Mouse (Mus musculus) cerebellum, adult 18-20 months (tissue): ENCODE results near the gene Brd4.

Source experiments
- DNase-seq, 2 experiments: peaks; one replicate each; pipeline ENCODE4 v3.0.0; 2021

The Brd4 gene

GRCm38 (mm10) chr17:32284262-32285137, at the start of gene Brd4:
Gene Brd4, minus strand, starts transcription at chr17:32284722.
- peak; percentile 88 to 96 for DNase-seq

GRCm38 (mm10) chr17:32333675-32334303, 49.3 kb upstream of the Brd4 start:
- no peak for DNase-seq

- no peak for DNase-seq
Measured at GRCm38 (mm10) chr17:32327501-32327900, 43.0 kb upstream of the Brd4 start.

GRCm38 (mm10) chr17:32322809-32323208, 38.3 kb upstream of the Brd4 start:
- DNase-seq, result no peak

GRCm38 (mm10) chr17:32321836-32322235, 37.3 kb upstream of the Brd4 start:
- peak in 1 of 2 experiments; percentile 27 for DNase-seq

- no peak for DNase-seq
Measured at GRCm38 (mm10) chr17:32321390-32321734, 36.8 kb upstream of the Brd4 start.

- peak; percentile 97 to 99 for DNase-seq
Measured at GRCm38 (mm10) chr17:32320597-32321389, 36.3 kb upstream of the Brd4 start, which contains the start of gene Akap8. Gene Akap8, minus strand, starts transcription at chr17:32321238.

- peak in 1 of 2 experiments; percentile 16 for DNase-seq
Measured at GRCm38 (mm10) chr17:32319950-32320349, 35.4 kb upstream of the Brd4 start.

GRCm38 (mm10) chr17:32317708-32318107, 33.2 kb upstream of the Brd4 start:
- DNase-seq, result no peak

- no peak for DNase-seq
Measured at GRCm38 (mm10) chr17:32317032-32317431, 32.5 kb upstream of the Brd4 start.

GRCm38 (mm10) chr17:32315560-32315959, 31.0 kb upstream of the Brd4 start:
- no peak for DNase-seq

- DNase-seq, result no peak
Measured at GRCm38 (mm10) chr17:32313892-32314291, 29.4 kb upstream of the Brd4 start.

GRCm38 (mm10) chr17:32312801-32313200, 28.3 kb upstream of the Brd4 start:
- peak; percentile 59 to 60 for DNase-seq

GRCm38 (mm10) chr17:32307963-32308362, 23.4 kb upstream of the Brd4 start:
- DNase-seq, result no peak

GRCm38 (mm10) chr17:32298125-32298524, 13.6 kb upstream of the Brd4 start:
- DNase-seq, result no peak

- no peak for DNase-seq
Measured at GRCm38 (mm10) chr17:32295901-32296300, 11.4 kb upstream of the Brd4 start.

GRCm38 (mm10) chr17:32295160-32295559, 10.6 kb upstream of the Brd4 start:
- DNase-seq, result no peak

GRCm38 (mm10) chr17:32285138-32285670, 682 bp upstream of the Brd4 start:
- DNase-seq, result no peak

GRCm38 (mm10) chr17:32283771-32284221, 726 bp downstream of the Brd4 start:
- DNase-seq, result peak in 1 of 2 experiments; percentile 65

GRCm38 (mm10) chr17:32283341-32283740, 1.2 kb downstream of the Brd4 start:
- DNase-seq, result peak in 1 of 2 experiments; percentile 14

GRCm38 (mm10) chr17:32281611-32282310, 2.8 kb downstream of the Brd4 start:
- DNase-seq, result no peak

- DNase-seq, result no peak
Measured at GRCm38 (mm10) chr17:32281126-32281525, 3.4 kb downstream of the Brd4 start.
